Mouse (Mus musculus): ENCODE data around the gene H2al1j. TPM values are rescaled to one million over a fixed set of nuclear protein-coding genes. Genes with fewer than 3 reads are reported as not detected.

H2al1j gene
- not detected in 2 replicates for polyA plus RNA-seq (2012; rRNA removed)

GRCm38 (mm10) chrX:11327522-11327921 lies at the start of gene H2al1j:
Gene H2al1j (plus strand): TSS chrX:11327822.

GRCm38 (mm10) chrX:11298957-11299356 lies 28.7 kb upstream of the H2al1j start, which contains the start of gene H2al1a:
Gene H2al1a (plus strand): TSS chrX:11299257.

GRCm38 (mm10) chrX:11302132-11302531 lies 25.5 kb upstream of the H2al1j start, which contains the start of gene H2al1b:
Gene H2al1b (plus strand): TSS chrX:11302432.

GRCm38 (mm10) chrX:11305355-11305754 lies 22.3 kb upstream of the H2al1j start, which contains the start of gene H2al1c:
Gene H2al1c (plus strand): TSS chrX:11305655.

GRCm38 (mm10) chrX:11308524-11308923 lies 19.1 kb upstream of the H2al1j start, which contains the start of gene H2al1d:
Gene H2al1d (plus strand): TSS chrX:11308824.

GRCm38 (mm10) chrX:11311634-11312033 lies 16.0 kb upstream of the H2al1j start, which contains the start of gene H2al1e:
Gene H2al1e (plus strand): TSS chrX:11311934.

GRCm38 (mm10) chrX:11314858-11315257 lies 12.8 kb upstream of the H2al1j start, which contains the start of gene H2al1f:
Gene H2al1f (plus strand): TSS chrX:11315158.

GRCm38 (mm10) chrX:11317956-11318355 lies 9.7 kb upstream of the H2al1j start, which contains the start of gene H2al1g:
Gene H2al1g (plus strand): TSS chrX:11318256.

GRCm38 (mm10) chrX:11321192-11321591 lies 6.4 kb upstream of the H2al1j start, which contains the start of gene H2al1h:
Gene H2al1h (plus strand): TSS chrX:11321492.

GRCm38 (mm10) chrX:11324359-11324758 lies 3.3 kb upstream of the H2al1j start, which contains the start of gene H2al1i:
Gene H2al1i (plus strand): TSS chrX:11324659.

Other genes starting within 250 kb of the H2al1j start
- not detected in 2 replicates for gene H2al1a, start 28.6 kb upstream of the H2al1j start, polyA plus RNA-seq (2012; rRNA removed)
- not detected in 2 replicates for gene H2al1b, start 25.4 kb upstream of the H2al1j start, polyA plus RNA-seq (2012; rRNA removed)
- not detected in 2 replicates for gene H2al1c, start 22.2 kb upstream of the H2al1j start, polyA plus RNA-seq (2012; rRNA removed)
- gene H2al1d, start 19.0 kb upstream of the H2al1j start, polyA plus RNA-seq (2012; rRNA removed): not detected in 2 replicates
- not detected in 2 replicates for gene H2al1e, start 15.9 kb upstream of the H2al1j start, polyA plus RNA-seq (2012; rRNA removed)
- gene H2al1f, start 12.7 kb upstream of the H2al1j start, polyA plus RNA-seq (2012; rRNA removed): not detected in 2 replicates
- gene H2al1g, start 9.6 kb upstream of the H2al1j start, polyA plus RNA-seq (2012; rRNA removed): not detected in 2 replicates
- not detected in 2 replicates for gene H2al1h, start 6.3 kb upstream of the H2al1j start, polyA plus RNA-seq (2012; rRNA removed)
- not detected in 2 replicates for gene H2al1i, start 3.2 kb upstream of the H2al1j start, polyA plus RNA-seq (2012; rRNA removed)

Data from central nervous system, embryonic 14 days (tissue).